22 mouse cellular contexts compared by ENCODE assay signal in the genomic region with DNA sequence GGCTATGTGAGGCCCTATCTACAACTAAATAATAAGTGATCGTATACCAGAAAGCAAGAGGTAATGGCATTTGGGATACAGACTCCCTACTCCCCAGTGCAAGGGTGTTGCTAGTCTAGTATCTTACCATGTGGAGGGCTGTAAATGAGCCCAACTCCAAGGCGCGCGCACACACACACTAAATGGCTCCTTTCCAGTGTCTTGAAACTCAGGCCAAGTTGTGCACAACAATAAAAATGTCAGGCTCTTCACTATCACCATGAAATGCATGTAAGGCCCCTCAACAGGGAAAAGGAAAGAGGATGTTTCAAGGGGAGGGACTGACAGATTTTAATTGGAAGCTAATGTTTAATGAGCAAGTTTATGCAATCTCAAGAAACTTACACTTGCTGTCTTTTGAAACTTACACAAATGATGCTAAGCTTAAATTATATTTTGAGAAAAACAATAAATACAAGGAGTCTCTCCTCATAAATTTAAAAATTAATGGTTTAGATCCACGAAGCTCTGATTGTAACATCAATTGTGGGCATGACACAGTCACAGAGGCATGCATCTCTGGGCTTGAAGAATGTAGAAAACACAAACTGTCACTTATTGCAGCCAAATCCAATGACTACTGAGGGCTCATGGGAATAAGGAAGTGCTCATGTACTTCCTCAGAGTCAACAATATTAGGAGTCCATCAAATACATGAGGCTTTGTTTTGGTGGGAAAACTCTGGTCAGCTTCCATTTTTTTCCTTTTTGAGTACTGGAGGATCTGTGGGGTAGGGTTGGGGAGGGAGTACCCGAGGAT.
"Had no signal": no experiment of that assay in that cellular context is flagged by ENCODE, and none has a peak within 500 bp of the region (broad histone marks: within the 10 kb centered on the region; RNA-seq: fewer than 3 reads in every experiment).

No protein-coding gene starts in this region.

- H3K4me3 ChIP-seq: heart, adult 2 months; heart, embryonic 13.5 days; heart, embryonic 15.5 days; hindbrain, embryonic 13.5 days; hindbrain, embryonic 15.5 days; left cerebral cortex, adult 2 months; limb, embryonic 13.5 days; limb, embryonic 15.5 days; liver, embryonic 12.5 days had no signal

- DNase-seq: gastrocnemius, postnatal 14 days; gastrocnemius, postnatal 36 days; heart, adult 11 months; heart, adult 2 months; heart, postnatal 14 days; heart, postnatal 36 days; kidney, adult 11 months; kidney, adult 2 months; kidney, adult 9 months; kidney, postnatal 10 days; kidney, postnatal 36 days had no signal

- H3K4me2 ChIP-seq: heart, embryonic 11.5 days; heart, embryonic 13.5 days; heart, embryonic 15.5 days; hindbrain, embryonic 13.5 days; hindbrain, embryonic 15.5 days; limb, embryonic 13.5 days; limb, embryonic 15.5 days; liver, embryonic 12.5 days had no signal

- H3K27me3 ChIP-seq: heart, embryonic 13.5 days; heart, embryonic 15.5 days; hindbrain, embryonic 15.5 days; limb, embryonic 15.5 days; liver, embryonic 12.5 days had no signal

- H3K4me1 ChIP-seq: heart, embryonic 15.5 days; hindbrain, embryonic 13.5 days; hindbrain, embryonic 15.5 days; limb, embryonic 13.5 days; liver, embryonic 12.5 days had no signal

- H3K9me3 ChIP-seq: heart, embryonic 13.5 days; heart, embryonic 15.5 days; hindbrain, embryonic 13.5 days; hindbrain, embryonic 15.5 days; limb, embryonic 13.5 days; limb, embryonic 15.5 days; liver, embryonic 12.5 days had no signal

- H3K9ac ChIP-seq: heart, embryonic 13.5 days; heart, embryonic 15.5 days; hindbrain, embryonic 13.5 days; hindbrain, embryonic 15.5 days; limb, embryonic 13.5 days; limb, embryonic 15.5 days; liver, embryonic 12.5 days had no signal

- H3K36me3 ChIP-seq: heart, embryonic 13.5 days; heart, embryonic 15.5 days; hindbrain, embryonic 13.5 days; hindbrain, embryonic 15.5 days; limb, embryonic 13.5 days; limb, embryonic 15.5 days; liver, embryonic 12.5 days had no signal

- H3K27ac ChIP-seq: heart, adult 2 months; heart, embryonic 15.5 days; hindbrain, embryonic 13.5 days; hindbrain, embryonic 15.5 days; hindbrain, postnatal 0 days; left cerebral cortex, adult 2 months; limb, embryonic 13.5 days; limb, embryonic 15.5 days; liver, embryonic 12.5 days had no signal

- ATAC-seq: hindbrain, postnatal 0 days; intestine, embryonic 16.5 days; liver, embryonic 12.5 days had no signal
